Mouse (Mus musculus) 416B (cell line): ENCODE measurements around the gene Gm42417.
A peak's percentile ranks its signal among the peaks of the same experiment; 100 is the strongest.

ENCODE experiments used
- DNase-seq: peaks from one replicate; pipeline ENCODE4 v3.0.0; 2011; ENCODE audit warnings: low read depth

Gm42417 gene

GRCm38 (mm10) chr1:36518259-36518658, 21.0 kb downstream of the Gm42417 start:
- DNase-seq = no peak

- peak; percentile 70 for DNase-seq
These were observed 25.5 kb downstream of the Gm42417 start for GRCm38 (mm10) chr1:36513718-36514117.

- DNase-seq = peak; percentile 24
These were observed 25.9 kb downstream of the Gm42417 start for GRCm38 (mm10) chr1:36513310-36513709.

- no peak for DNase-seq
These were observed 26.3 kb downstream of the Gm42417 start for GRCm38 (mm10) chr1:36512966-36513280.

GRCm38 (mm10) chr1:36512089-36512965, 26.9 kb downstream of the Gm42417 start:
- DNase-seq = no peak

GRCm38 (mm10) chr1:36511289-36512021, 27.8 kb downstream of the Gm42417 start, which contains the start of gene Cnnm3:
Cnnm3 (plus strand) TSS chr1:36511867.
- peak; percentile 96 for DNase-seq

- peak; percentile 21 for DNase-seq
These were observed 31.0 kb downstream of the Gm42417 start for GRCm38 (mm10) chr1:36508238-36508637.

GRCm38 (mm10) chr1:36501261-36501660, 38.0 kb downstream of the Gm42417 start:
- peak; percentile 63 for DNase-seq

- DNase-seq = no peak
These were observed 41.9 kb downstream of the Gm42417 start for GRCm38 (mm10) chr1:36497312-36497711.

GRCm38 (mm10) chr1:36496719-36497118, 42.5 kb downstream of the Gm42417 start:
- peak; percentile 60 for DNase-seq

GRCm38 (mm10) chr1:36493299-36493698, 45.9 kb downstream of the Gm42417 start:
- DNase-seq = no peak

- DNase-seq = peak; percentile 38
These were observed 46.7 kb downstream of the Gm42417 start for GRCm38 (mm10) chr1:36492416-36493139.

- DNase-seq = no peak
These were observed 49.6 kb downstream of the Gm42417 start for GRCm38 (mm10) chr1:36489661-36490060.

- no peak for DNase-seq
These were observed 52.1 kb downstream of the Gm42417 start for GRCm38 (mm10) chr1:36487111-36487510.

GRCm38 (mm10) chr1:36485080-36485479, 54.1 kb downstream of the Gm42417 start:
- no peak for DNase-seq

- no peak for DNase-seq
These were observed 55.4 kb downstream of the Gm42417 start for GRCm38 (mm10) chr1:36483825-36484224.
